Mouse (Mus musculus) embryonic fibroblast, embryonic 13.5 days (primary cell): ENCODE data around the gene Hadh. TPM values are rescaled to one million over a fixed set of nuclear protein-coding genes. Genes with fewer than 3 reads are reported as not detected.
A peak's percentile ranks its signal among the peaks of the same experiment; 100 is the strongest.

ENCODE experiments used
- H3K27ac ChIP-seq: 2 replicates; pipeline ENCODE4 v1.5.1; 2012; ENCODE audit warnings: low read length, control low read depth, inconsistent platforms; ENCODE audit not compliant: insufficient read depth
- H3K4me1 ChIP-seq: 2 replicates; pipeline ENCODE4 v1.6.1; 2011; ENCODE audit warnings: low read length; ENCODE audit not compliant: control insufficient read depth, insufficient read depth
- H3K4me3 ChIP-seq: 2 replicates; pipeline ENCODE4 v1.5.1; 2011; ENCODE audit warnings: mild to moderate bottlenecking, control low read depth, low read length; ENCODE audit not compliant: insufficient read depth
- CTCF ChIP-seq: IDR thresholded peaks from 2 replicates; pipeline ENCODE4 v1.5.1; 2011; ENCODE audit warnings: mild to moderate bottlenecking, control low read depth, low read length, moderate library complexity, borderline replicate concordance; ENCODE audit not compliant: insufficient read depth
- POLR2A ChIP-seq: IDR thresholded peaks from 2 replicates; pipeline ENCODE4 v1.6.1; 2011; ENCODE audit warnings: low read depth, mild to moderate bottlenecking, control low read depth, low read length, moderate library complexity
- polyA plus RNA-seq: library from polyadenylated mRNA; stranded (reverse); fragments of >200 nt; gene quantifications from 2 replicates; pipeline ENCODE4 v1.2.4, GENCODE M21; 2011; ENCODE audit warnings: low read depth; ENCODE audit not compliant: missing spikeins, insufficient read length

Gene Hadh
- polyA plus RNA-seq, 1 experiment: 69.1 TPM

DNA sequence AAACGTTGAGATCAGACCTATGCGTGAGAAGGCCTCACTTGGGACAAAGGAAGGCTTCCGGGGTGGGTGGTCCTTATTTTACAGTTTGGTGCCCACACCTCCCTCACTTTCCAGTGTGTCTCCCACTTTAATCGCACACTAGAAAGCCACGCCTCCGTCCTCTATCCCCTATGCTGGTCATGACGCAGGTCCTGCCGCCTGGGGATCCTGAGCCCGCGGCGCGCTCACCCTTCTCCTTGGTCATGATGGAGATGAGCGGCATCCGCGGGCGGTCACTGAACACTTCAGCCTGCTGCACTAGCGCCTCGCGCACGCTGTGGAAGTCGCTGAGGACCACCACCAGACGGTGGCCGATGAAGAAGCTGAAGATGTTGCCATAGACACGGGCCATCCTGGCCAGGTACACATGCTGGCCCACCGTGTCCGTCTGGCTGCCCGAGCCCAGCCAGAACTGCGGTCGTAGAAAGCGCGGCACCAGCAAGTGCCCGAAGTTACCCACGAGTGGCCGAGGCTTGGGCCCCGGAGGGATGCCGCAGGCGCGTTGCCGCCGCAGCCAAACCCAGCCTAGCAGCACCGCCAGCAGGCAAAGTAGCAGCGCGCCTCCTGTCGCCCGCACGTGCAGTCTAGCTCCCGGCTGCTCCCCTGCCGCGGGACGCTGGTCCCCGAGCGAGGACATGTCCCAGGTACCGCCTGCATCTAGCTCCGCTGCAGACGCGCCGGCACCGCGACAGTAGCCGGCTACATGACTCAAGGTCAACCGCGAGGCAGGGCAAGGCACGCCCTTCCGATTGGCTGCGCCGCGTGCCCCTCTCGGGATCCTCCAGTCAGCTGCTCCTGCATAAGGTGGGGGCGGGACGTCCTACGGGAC, 30.8 kb upstream of the Hadh start, which contains the start of gene Cyp2u1:
TSS of gene Cyp2u1 (minus strand) at position 776 of the 868 bp plus-strand sequence.
- TF ChIP-seq CTCF (0 out of 2 replicates have a peak, but pooled peaks have one; percentile 17), POLR2A (peak; percentile 68)
- Histone ChIP-seq H3K4me3 (peak within 1 kb of the TSS; percentile 54), H3K27ac (peak within 1 kb of the TSS; percentile 1; the same call in 1 of the 2 replicates), H3K4me1 (no peaks in the 10 kb centered on the region; the same call in 1 of the 2 replicates)

DNA sequence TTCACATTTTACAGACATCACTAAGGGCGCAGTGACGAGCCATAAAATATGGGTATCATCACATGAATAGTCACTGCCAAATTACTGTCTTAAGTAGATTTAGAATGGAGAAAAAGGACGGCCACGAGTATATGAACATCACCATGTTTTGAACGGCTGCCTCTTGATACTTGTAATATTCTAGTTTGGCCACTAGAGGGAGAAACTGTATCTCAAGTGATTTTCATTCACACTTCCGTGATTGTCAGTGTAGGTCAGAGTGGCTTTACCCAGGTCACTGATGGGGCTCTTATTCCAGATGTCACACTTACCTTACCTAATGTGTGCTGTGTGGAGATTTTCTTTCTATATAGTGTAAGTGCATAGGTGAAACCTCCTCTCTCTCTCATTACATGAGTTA, 28.0 kb upstream of the Hadh start:
- Histone ChIP-seq H3K4me1 (no peaks in the 10 kb centered on the region; the same call in 1 of the 2 replicates), H3K4me3 (no peak overlapping the region), H3K27ac (no peak overlapping the region)
- no peak for TF ChIP-seq CTCF
- no peak for TF ChIP-seq POLR2A

DNA sequence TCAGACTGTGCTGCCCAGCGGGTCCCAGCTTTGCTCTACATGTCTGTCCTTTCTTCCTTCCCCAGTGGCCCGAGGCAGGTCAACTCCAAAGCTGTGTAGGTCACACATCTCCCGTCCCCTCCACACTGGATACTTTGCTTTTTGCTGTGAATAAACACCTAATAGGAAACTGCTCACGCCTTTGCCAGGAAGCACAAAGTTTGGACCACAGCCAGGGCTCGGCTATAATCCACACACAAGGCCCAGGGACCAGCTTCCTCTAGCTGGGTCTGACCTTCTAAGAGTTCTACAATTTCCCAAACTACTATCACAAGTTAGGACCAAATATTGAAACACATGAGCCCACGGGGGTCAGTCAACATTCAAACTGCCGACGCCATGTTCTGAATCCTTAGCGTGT, 27.2 kb upstream of the Hadh start:
- Histone ChIP-seq H3K4me1 (no peaks in the 10 kb centered on the region; the same call in 1 of the 2 replicates), H3K27ac (no peak overlapping the region), H3K4me3 (no peak overlapping the region)
- TF ChIP-seq POLR2A: no peak
- TF ChIP-seq CTCF: no peak

DNA sequence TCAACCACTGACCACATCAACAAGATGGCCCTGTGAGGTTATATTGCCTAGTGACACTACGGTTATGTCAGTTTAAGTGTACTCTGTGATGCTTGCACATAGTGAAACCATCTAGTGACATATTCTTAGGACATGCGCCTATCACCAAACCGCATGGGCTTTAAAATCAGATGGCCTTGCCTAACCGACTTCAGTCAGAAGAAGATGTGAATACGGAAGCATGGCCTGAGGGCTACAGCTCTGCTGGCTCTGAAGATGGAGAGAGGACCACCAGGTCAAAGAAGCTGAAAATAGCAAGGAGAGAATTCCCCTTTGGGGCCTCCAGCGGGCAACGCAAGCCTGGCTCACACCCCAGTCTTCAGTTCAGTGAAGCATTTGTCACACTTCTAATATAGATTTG, 25.0 kb upstream of the Hadh start:
- TF ChIP-seq CTCF (no peak), POLR2A (no peak)
- Histone ChIP-seq H3K27ac (no peak overlapping the region), H3K4me3 (no peak overlapping the region), H3K4me1 (no peaks in the 10 kb centered on the region; the same call in 1 of the 2 replicates)

DNA sequence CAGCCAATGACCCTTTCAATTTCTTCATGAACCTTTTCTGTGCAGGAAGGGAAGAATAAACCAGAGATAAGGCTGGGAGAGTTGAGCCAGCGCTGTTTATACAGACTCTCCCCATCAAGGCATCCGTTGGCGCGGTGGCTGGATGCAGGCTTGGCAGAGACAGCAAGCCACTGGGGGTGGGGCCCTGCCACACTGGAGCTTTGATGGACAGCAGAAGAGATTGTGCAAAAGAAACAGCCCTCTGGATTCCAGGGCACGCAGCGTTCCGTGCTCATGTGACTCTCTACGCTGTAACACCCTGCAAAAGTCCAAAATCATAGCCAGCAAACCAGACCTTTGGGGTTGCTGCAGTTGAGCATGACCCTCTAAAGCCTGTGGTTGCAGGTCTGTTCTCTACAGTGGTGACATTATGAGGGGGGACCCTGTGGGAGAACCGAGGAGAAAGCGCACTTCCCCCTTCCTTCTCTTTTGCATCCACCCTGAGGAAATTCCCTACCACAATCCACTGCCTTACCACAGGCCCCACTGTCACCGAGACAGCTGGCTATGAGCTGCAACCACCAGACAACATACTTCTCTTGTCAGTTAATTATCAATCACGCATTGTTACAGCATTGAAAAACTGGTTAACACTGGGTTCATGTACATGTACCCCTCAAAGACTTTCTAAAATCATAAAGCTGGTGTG, 23.8 kb upstream of the Hadh start:
- no peak for TF ChIP-seq POLR2A
- Histone ChIP-seq H3K27ac (no peak overlapping the region), H3K4me1 (no peaks in the 10 kb centered on the region), H3K4me3 (no peak overlapping the region)

DNA sequence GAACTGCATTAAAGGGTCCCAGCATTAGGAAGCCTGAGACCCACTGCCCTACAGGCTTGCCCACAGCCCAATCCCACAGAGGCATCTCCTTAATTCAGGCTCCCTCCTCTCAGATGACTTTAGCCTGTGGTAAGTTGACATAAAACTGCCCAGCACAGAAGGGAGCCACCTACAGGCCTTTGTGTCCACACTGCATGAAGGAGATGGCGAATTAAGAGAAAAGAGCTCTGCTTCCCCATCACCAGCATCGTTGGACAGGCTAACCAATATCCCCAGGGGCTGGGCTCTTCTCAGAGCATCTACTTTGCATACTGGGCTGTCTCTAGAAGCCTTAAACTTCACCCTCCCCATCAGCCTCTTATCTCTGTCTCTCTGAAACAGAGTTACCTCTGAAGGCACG, 22.6 kb upstream of the Hadh start:
- no peak overlapping the region for H3K27ac ChIP-seq
- TF ChIP-seq CTCF: no peak
- no peak for TF ChIP-seq POLR2A
- no peaks in the 10 kb centered on the region for H3K4me1 ChIP-seq
- no peak overlapping the region for H3K4me3 ChIP-seq

DNA sequence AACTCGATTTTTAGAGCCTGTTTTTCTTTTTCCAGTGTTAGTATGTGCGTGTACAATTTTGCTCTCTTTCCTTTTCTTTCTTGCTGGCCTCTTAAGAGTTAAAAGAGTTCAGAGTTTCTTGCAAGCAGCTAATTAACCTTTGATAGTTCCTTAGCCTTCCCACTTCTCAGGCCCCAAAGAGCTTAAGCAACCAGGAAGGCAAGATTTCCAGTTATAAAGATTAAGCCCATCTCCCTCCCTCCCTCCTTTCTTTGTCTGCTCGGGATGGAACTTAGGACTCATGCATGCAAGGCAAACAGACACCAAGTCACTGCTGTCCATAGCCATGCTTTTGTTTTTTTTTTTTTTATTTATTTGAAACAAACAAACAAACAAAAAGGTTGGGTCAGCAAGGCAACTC, 21.1 kb upstream of the Hadh start:
- TF ChIP-seq CTCF: no peak
- H3K4me3 ChIP-seq: no peak overlapping the region
- H3K27ac ChIP-seq: no peak overlapping the region
- no peaks in the 10 kb centered on the region for H3K4me1 ChIP-seq

DNA sequence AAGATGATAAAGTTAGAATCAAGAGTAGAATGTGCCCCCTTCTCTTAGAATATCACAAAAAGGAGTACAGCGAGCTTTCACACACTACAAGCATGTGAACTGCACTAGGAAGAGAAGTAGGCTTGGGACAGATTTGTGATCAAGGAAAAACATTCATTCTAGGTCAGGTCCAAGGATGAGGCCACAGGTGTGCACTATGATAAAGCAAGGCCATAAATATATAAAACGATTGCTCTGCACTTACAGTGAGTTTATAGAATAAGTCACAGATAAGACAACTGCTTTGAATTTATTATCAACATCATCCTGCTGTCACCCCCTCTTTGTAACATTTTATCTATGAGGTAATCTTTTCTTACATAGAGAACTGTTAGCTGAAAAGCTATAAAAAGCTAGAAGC, 20.4 kb upstream of the Hadh start:
- H3K4me3 ChIP-seq: no peak overlapping the region
- no peaks in the 10 kb centered on the region for H3K4me1 ChIP-seq
- TF ChIP-seq CTCF: no peak
- TF ChIP-seq POLR2A: no peak
- no peak overlapping the region for H3K27ac ChIP-seq

DNA sequence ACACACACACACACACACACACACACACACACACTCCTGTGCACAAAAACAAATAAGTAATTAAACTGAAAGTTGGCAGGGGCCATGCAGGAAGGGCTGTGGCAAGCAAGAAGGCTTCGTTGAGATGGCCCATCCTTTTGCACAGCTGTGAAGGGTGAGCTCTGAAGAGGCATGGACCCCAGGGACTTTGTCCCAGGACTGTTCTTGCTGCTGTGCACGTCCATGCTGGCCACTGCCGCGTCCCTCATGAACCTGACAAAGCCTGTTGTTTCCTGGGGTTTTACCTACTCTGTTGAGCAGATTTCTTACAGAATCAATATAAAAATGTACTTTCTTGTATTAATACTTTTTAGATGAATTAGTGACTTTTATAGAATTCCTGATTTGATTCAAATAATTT, 20.0 kb upstream of the Hadh start:
- Histone ChIP-seq H3K4me1 (no peaks in the 10 kb centered on the region), H3K4me3 (no peak overlapping the region), H3K27ac (no peak overlapping the region)
- no peak for TF ChIP-seq POLR2A
- no peak for TF ChIP-seq CTCF

DNA sequence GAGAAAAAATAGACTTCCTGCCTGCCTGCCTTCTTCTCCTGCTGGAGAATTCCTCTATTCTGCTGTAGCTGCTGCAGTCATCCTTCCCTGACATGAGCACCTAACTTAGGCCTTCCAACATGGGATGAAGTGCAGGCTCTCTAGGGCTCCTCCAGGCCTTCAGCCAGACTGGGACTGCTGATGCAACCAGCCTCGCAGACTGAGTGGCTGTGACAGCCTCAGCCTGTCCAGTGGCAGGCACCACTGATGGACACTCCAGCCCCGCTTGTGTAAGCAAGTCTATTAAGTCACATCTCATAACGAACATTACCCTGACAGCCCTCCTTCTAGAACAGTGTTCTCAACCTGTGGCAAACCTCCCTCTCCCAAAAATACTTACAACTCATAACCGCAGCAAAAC, 2.2 kb upstream of the Hadh start:
- TF ChIP-seq POLR2A (no peak), CTCF (no peak)
- Histone ChIP-seq H3K27ac (no peak overlapping the region), H3K4me1 (peaks cover 3% of the 10 kb centered on the region; the same call in 1 of the 2 replicates), H3K4me3 (no peak overlapping the region)
